Mouse (Mus musculus) embryonic facial prominence, embryonic 12.5 days (tissue): ENCODE measurements around the gene Pde9a. TPM values are rescaled to one million over a fixed set of nuclear protein-coding genes. Genes with fewer than 3 reads are reported as not detected.

Source experiments
- ATAC-seq: fragments of 200-750 bp; cut with Nextera tagmentation; 2 replicates; pipeline ENCODE4 v1.8.0; 2017; ENCODE audit not compliant: insufficient number of reproducible peaks, insufficient read depth, low FRiP score, low TSS enrichment
- H3K27ac ChIP-seq: fragments of 300-500 bp; sonication (generic); 2 replicates; pipeline ENCODE4 v1.5.1; 2016; ENCODE audit warnings: mild to moderate bottlenecking
- H3K27me3 ChIP-seq: fragments of 300-500 bp; sonication (generic); 2 replicates; pipeline ENCODE4 v1.6.1; 2016; ENCODE audit warnings: mild to moderate bottlenecking, moderate library complexity
- H3K36me3 ChIP-seq: fragments of 300-500 bp; sonication (generic); 2 replicates; pipeline ENCODE4 v1.6.1; 2016; ENCODE audit warnings: mild to moderate bottlenecking
- H3K4me1 ChIP-seq: fragments of 300-500 bp; sonication (generic); 2 replicates; pipeline ENCODE4 v1.6.1; 2016
- H3K4me2 ChIP-seq: fragments of 300-500 bp; sonication (generic); replicated peaks from 2 replicates; pipeline ENCODE4 v1.6.1; 2016; ENCODE audit warnings: mild to moderate bottlenecking, moderate library complexity
- H3K4me3 ChIP-seq: fragments of 300-500 bp; sonication (generic); 2 replicates; pipeline ENCODE4 v1.5.1; 2016; ENCODE audit warnings: mild to moderate bottlenecking
- H3K9ac ChIP-seq: fragments of 300-500 bp; sonication (generic); 2 replicates; pipeline ENCODE4 v1.6.1; 2016; ENCODE audit warnings: mild to moderate bottlenecking, moderate library complexity
- H3K9me3 ChIP-seq: fragments of 300-500 bp; sonication (generic); 2 replicates; pipeline ENCODE4 v1.6.1; 2016; ENCODE audit warnings: mild to moderate bottlenecking, moderate library complexity
- WGBS: fragments of 180-500 bp; shearing (Covaris S2); methylation state at CpG from one replicate; pipeline ENCODE4 v1.1.7; 2016; 5-methylcytosine and 5-hydroxymethylcytosine counted together
- polyA plus RNA-seq: library from polyadenylated mRNA; unstranded; fragments of >200 nt; fragmentation: Nextera tagmentation; extraction: Ambion mirVana; gene quantifications from 2 replicates; pipeline ENCODE4 v1.2.1, GENCODE M21; 2016

Gene Pde9a
- polyA plus RNA-seq, 1 experiment from 2014 or later, result 25.5 TPM

DNA sequence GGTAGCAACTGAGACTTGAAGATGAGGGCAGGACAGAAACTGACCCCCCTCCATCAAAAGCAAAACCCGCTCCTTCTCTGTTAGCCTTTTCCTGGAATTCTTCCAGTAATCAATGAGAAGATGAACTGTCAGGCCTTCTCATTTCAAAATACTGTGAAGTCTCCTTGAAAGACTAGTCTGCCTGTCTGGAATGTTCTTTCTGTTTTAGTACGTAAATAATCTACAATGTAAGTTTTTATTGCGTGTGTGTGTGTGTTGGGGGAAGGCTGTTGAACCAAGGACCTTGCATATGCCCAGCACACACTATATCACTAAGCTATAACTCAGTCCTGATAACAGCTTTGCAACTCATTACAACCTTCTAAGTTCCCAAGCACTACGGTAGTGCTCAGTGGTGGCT, 139.1 kb downstream of the Pde9a start:
- H3K4me3 ChIP-seq, result no peak overlapping the region
- peaks cover 48% of the 10 kb centered on the region for H3K36me3 ChIP-seq
- no peak overlapping the region for H3K4me2 ChIP-seq
- peaks cover 12% of the 10 kb centered on the region; the same call in 1 of the 2 replicates for H3K4me1 ChIP-seq
- H3K9ac ChIP-seq, result no peak overlapping the region
- 96% methylated on average over 4 of the region's 4 CpGs for WGBS
- H3K27ac ChIP-seq, result no peak overlapping the region
- no peaks in the 10 kb centered on the region for H3K9me3 ChIP-seq
- ATAC-seq, result no peak
- no peaks in the 10 kb centered on the region for H3K27me3 ChIP-seq

GRCm38 (mm10) chr17:31525816-31526215, 139.8 kb downstream of the Pde9a start:
- Histone ChIP-seq H3K4me1 (peaks cover 9% of the 10 kb centered on the region; the same call in 1 of the 2 replicates), H3K9me3 (no peaks in the 10 kb centered on the region), H3K9ac (no peak overlapping the region), H3K4me3 (no peak overlapping the region), H3K4me2 (no peak overlapping the region), H3K27ac (no peak overlapping the region), H3K27me3 (no peaks in the 10 kb centered on the region), H3K36me3 (peaks cover 49% of the 10 kb centered on the region)
- WGBS, result 97% methylated on average over 3 of the region's 3 CpGs
- ATAC-seq, result no peak

Other genes starting within 250 kb of the Pde9a start
- gene Tff2, start 241.9 kb upstream of the Pde9a start, polyA plus RNA-seq, result not detected in 2 replicates
- gene Tff1, start 220.9 kb upstream of the Pde9a start, polyA plus RNA-seq, result not detected in 2 replicates
- 0.05 and 0.14 TPM in 2 replicates for gene Tmprss3, start 187.2 kb upstream of the Pde9a start, polyA plus RNA-seq
- gene Ubash3a, start 178.3 kb upstream of the Pde9a start, polyA plus RNA-seq, result 0.29 and 0.37 TPM in 2 replicates
- gene Rsph1, start 108.8 kb upstream of the Pde9a start, polyA plus RNA-seq, result 0.75 and 1.1 TPM in 2 replicates
- gene Slc37a1, start 99.4 kb upstream of the Pde9a start, polyA plus RNA-seq, result 3.3 and 4.1 TPM in 2 replicates
- gene Wdr4, start 133.8 kb downstream of the Pde9a start, polyA plus RNA-seq, result 39.8 and 44.5 TPM in 2 replicates
- gene Ndufv3, start 133.9 kb downstream of the Pde9a start, polyA plus RNA-seq, result 219 and 253 TPM in 2 replicates
- 26.7 and 27.1 TPM in 2 replicates for gene Pknox1, start 178.5 kb downstream of the Pde9a start, polyA plus RNA-seq